Comparison of ENCODE assay signal across 8 mouse cellular contexts in the genomic region with DNA sequence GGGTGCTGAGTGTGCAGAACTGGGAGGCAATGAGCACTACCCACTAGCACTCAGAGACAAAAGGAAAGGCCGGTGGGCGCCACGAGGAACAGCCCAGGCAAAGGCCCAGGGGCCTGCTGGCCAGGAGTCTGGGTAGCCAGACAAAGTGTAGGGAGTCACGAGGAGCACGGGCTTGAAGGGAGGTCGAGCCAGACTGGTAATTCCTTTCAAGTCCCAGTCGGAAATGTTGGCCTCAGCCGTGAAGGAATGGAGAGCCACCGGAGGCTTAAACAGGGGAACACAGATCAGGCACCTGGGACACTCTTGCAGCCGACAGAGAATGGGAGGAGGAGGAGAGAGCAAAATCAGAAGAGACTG. TPM values are rescaled to one million over a fixed set of nuclear protein-coding genes. Genes with fewer than 3 reads are reported as not detected.
DNase-seq lines count a peak whose midpoint lies in the region; ATAC-seq lines count a peak whose summit lies in the region.
"Had no signal": no experiment of that assay in that cellular context is flagged by ENCODE, and none has a peak within 500 bp of the region (broad histone marks: within the 10 kb centered on the region; RNA-seq: fewer than 3 reads in every experiment).

No protein-coding gene starts in this region.

- H3K9ac ChIP-seq in liver, embryonic 11.5 days (ENCODE audit: low read depth, low read length), result no peak overlapping the region
- peak overlapping the region; percentile 63 for H3K9ac ChIP-seq in hindbrain, embryonic 11.5 days (ENCODE audit: low read depth, low read length)
- H3K9ac ChIP-seq in midbrain, embryonic 15.5 days, result no peak overlapping the region
- H3K9ac ChIP-seq: liver, embryonic 14.5 days had no signal

- H3K27ac ChIP-seq in liver, embryonic 11.5 days (ENCODE audit: low read depth, low read length), result peak overlapping the region; percentile 85; the same call in 1 of the 2 replicates
- peak overlapping the region; percentile 86 for H3K27ac ChIP-seq in forebrain, embryonic 10.5 days
- H3K27ac ChIP-seq in hindbrain, embryonic 11.5 days (ENCODE audit: low read depth, low read length), result peak overlapping the region; percentile 97
- H3K27ac ChIP-seq in midbrain, embryonic 15.5 days, result peak overlapping the region; percentile 74
- H3K27ac ChIP-seq: liver, embryonic 14.5 days had no signal

- ATAC-seq in liver, embryonic 11.5 days (replicated peaks; ENCODE audit: low FRiP score), result no peak
- peak; percentile 38; the same call in 1 of the 2 replicates for ATAC-seq in hindbrain, embryonic 11.5 days (ENCODE audit: low FRiP score)
- no peak for ATAC-seq in midbrain, embryonic 15.5 days (replicated peaks)

- 32% methylated on average over 10 of the region's 10 CpGs for WGBS in liver, embryonic 11.5 days
- WGBS in forebrain, embryonic 10.5 days, result 15% methylated on average over 10 of the region's 10 CpGs
- 11% methylated on average over 10 of the region's 10 CpGs for WGBS in hindbrain, embryonic 11.5 days
- WGBS in midbrain, embryonic 15.5 days, result 13% methylated on average over 10 of the region's 10 CpGs

- no peaks in the 10 kb centered on the region for H3K9me3 ChIP-seq in liver, embryonic 11.5 days (ENCODE audit: control insufficient read depth, low read length)
- no peaks in the 10 kb centered on the region for H3K9me3 ChIP-seq in forebrain, embryonic 10.5 days
- H3K9me3 ChIP-seq in hindbrain, embryonic 11.5 days (ENCODE audit: control insufficient read depth, low read length), result no peaks in the 10 kb centered on the region
- no peaks in the 10 kb centered on the region for H3K9me3 ChIP-seq in midbrain, embryonic 15.5 days

- peaks cover 7% of the 10 kb centered on the region; the same call in 1 of the 2 replicates for H3K27me3 ChIP-seq in liver, embryonic 11.5 days (replicated peaks; ENCODE audit: control insufficient read depth, insufficient read depth, low read length)
- no peaks in the 10 kb centered on the region for H3K27me3 ChIP-seq in forebrain, embryonic 10.5 days (ENCODE audit: poor library complexity, severe bottlenecking)
- H3K27me3 ChIP-seq in hindbrain, embryonic 11.5 days (ENCODE audit: control insufficient read depth, insufficient read depth, low read length), result no peaks in the 10 kb centered on the region
- no peaks in the 10 kb centered on the region for H3K27me3 ChIP-seq in midbrain, embryonic 15.5 days (replicated peaks)

- H3K36me3 ChIP-seq in liver, embryonic 11.5 days (ENCODE audit: control insufficient read depth, insufficient read depth, low read length), result peaks cover 6% of the 10 kb centered on the region; the same call in 1 of the 2 replicates
- peaks cover 29% of the 10 kb centered on the region for H3K36me3 ChIP-seq in forebrain, embryonic 10.5 days (replicated peaks)
- H3K36me3 ChIP-seq in hindbrain, embryonic 11.5 days (ENCODE audit: control insufficient read depth, insufficient read depth, low read length), result no peaks in the 10 kb centered on the region
- H3K36me3 ChIP-seq in midbrain, embryonic 15.5 days (replicated peaks), result peaks cover 4% of the 10 kb centered on the region; the same call in 1 of the 2 replicates

- DNase-seq in liver, embryonic 11.5 days (ENCODE audit: low spot score), result no peak
- no peak for DNase-seq in liver
- no peak for DNase-seq in forebrain, embryonic 10.5 days (ENCODE audit: extremely low spot score, low spot score)
- no peak for DNase-seq in hindbrain, embryonic 11.5 days (ENCODE audit: low spot score)
- no peak for DNase-seq in c-Kit-positive CD71-positive TER-119-positive erythroid progenitor cells, embryonic 14.5 days (ENCODE audit: low spot score)
- no peak for DNase-seq in adrenal gland, postnatal 25 days

- peaks cover 4% of the 10 kb centered on the region for H3K4me1 ChIP-seq in liver, embryonic 11.5 days (replicated peaks; ENCODE audit: control insufficient read depth, insufficient read depth, low read length)
- peaks cover 62% of the 10 kb centered on the region for H3K4me1 ChIP-seq in forebrain, embryonic 10.5 days
- peaks cover 6% of the 10 kb centered on the region; the same call in 1 of the 2 replicates for H3K4me1 ChIP-seq in hindbrain, embryonic 11.5 days (replicated peaks; ENCODE audit: control insufficient read depth, insufficient read depth, low read length)
- peaks cover 28% of the 10 kb centered on the region for H3K4me1 ChIP-seq in midbrain, embryonic 15.5 days

- 0 out of 2 replicates have a peak overlapping the region, but pooled peaks have one; percentile 17 for H3K4me2 ChIP-seq in liver, embryonic 11.5 days
- H3K4me2 ChIP-seq in hindbrain, embryonic 11.5 days (replicated peaks; ENCODE audit: low read depth, low read length), result 0 out of 2 replicates have a peak overlapping the region, but pooled peaks have one; percentile 46
- H3K4me2 ChIP-seq in midbrain, embryonic 15.5 days, result 0 out of 2 replicates have a peak overlapping the region, but pooled peaks have one; percentile 14

- H3K4me3 ChIP-seq in liver, embryonic 11.5 days (ENCODE audit: low read depth, low read length), result no peak overlapping the region
- peak overlapping the region; percentile 43 for H3K4me3 ChIP-seq in forebrain, embryonic 10.5 days
- no peak overlapping the region for H3K4me3 ChIP-seq in hindbrain, embryonic 11.5 days (ENCODE audit: low read depth, low read length)
- no peak overlapping the region for H3K4me3 ChIP-seq in midbrain, embryonic 15.5 days

RNA-seq across cellular contexts. Expression of a gene that starts 1.0 kb away (rescaled TPM):
- polyA plus RNA-seq in liver, embryonic 11.5 days (2014; fragmentation: Nextera tagmentation; extraction: Ambion mirVana), result 36.5 and 39.1 TPM in 2 replicates
- 50.9 and 53.9 TPM in 2 replicates for polyA plus RNA-seq in forebrain, embryonic 10.5 days (2016; fragmentation: Nextera tagmentation; extraction: Ambion mirVana)
- polyA plus RNA-seq in hindbrain, embryonic 11.5 days (2014; fragmentation: Nextera tagmentation; extraction: Ambion mirVana), result 111 and 132 TPM in 2 replicates
- polyA plus RNA-seq in midbrain, embryonic 15.5 days (2015; fragmentation: Nextera tagmentation; extraction: Ambion mirVana), result 23.5 and 29.8 TPM in 2 replicates
- total RNA-seq in adrenal gland, postnatal 25 days (2021), result 3.5 and 4.2 TPM in 2 replicates

RNA-seq across cellular contexts. Expression of a gene that starts 10.0 kb away (rescaled TPM):
- polyA plus RNA-seq in liver, embryonic 11.5 days (2014; fragmentation: Nextera tagmentation; extraction: Ambion mirVana), result 25.1 and 27.6 TPM in 2 replicates
- 82.8 and 84.4 TPM in 2 replicates for polyA plus RNA-seq in forebrain, embryonic 10.5 days (2016; fragmentation: Nextera tagmentation; extraction: Ambion mirVana)
- 51.5 and 54.7 TPM in 2 replicates for polyA plus RNA-seq in hindbrain, embryonic 11.5 days (2014; fragmentation: Nextera tagmentation; extraction: Ambion mirVana)
- 72.3 and 73.1 TPM in 2 replicates for polyA plus RNA-seq in midbrain, embryonic 15.5 days (2015; fragmentation: Nextera tagmentation; extraction: Ambion mirVana)
- 21.6 and 23.9 TPM in 2 replicates for total RNA-seq in adrenal gland, postnatal 25 days (2021)

RNA-seq across cellular contexts. Expression of a gene that starts 20.7 kb away (rescaled TPM):
- polyA plus RNA-seq in liver, embryonic 11.5 days (2014; fragmentation: Nextera tagmentation; extraction: Ambion mirVana), result 10.2 and 11.1 TPM in 2 replicates
- polyA plus RNA-seq in forebrain, embryonic 10.5 days (2016; fragmentation: Nextera tagmentation; extraction: Ambion mirVana), result 53.0 and 53.3 TPM in 2 replicates
- polyA plus RNA-seq in hindbrain, embryonic 11.5 days (2014; fragmentation: Nextera tagmentation; extraction: Ambion mirVana), result 34.3 and 42.1 TPM in 2 replicates
- polyA plus RNA-seq in midbrain, embryonic 15.5 days (2015; fragmentation: Nextera tagmentation; extraction: Ambion mirVana), result 34.9 and 38.9 TPM in 2 replicates
- total RNA-seq in adrenal gland, postnatal 25 days (2021), result 13.8 and 19.9 TPM in 2 replicates

RNA-seq across cellular contexts. Expression of a gene that starts 30.3 kb away (rescaled TPM):
- polyA plus RNA-seq in liver, embryonic 11.5 days (2014; fragmentation: Nextera tagmentation; extraction: Ambion mirVana), result 0.27 and 0.34 TPM in 2 replicates
- polyA plus RNA-seq in forebrain, embryonic 10.5 days (2016; fragmentation: Nextera tagmentation; extraction: Ambion mirVana), result 0.26 and 0.36 TPM in 2 replicates
- 0.56 and 0.74 TPM in 2 replicates for polyA plus RNA-seq in hindbrain, embryonic 11.5 days (2014; fragmentation: Nextera tagmentation; extraction: Ambion mirVana)
- 34.4 and 38.5 TPM in 2 replicates for polyA plus RNA-seq in midbrain, embryonic 15.5 days (2015; fragmentation: Nextera tagmentation; extraction: Ambion mirVana)
- total RNA-seq in adrenal gland, postnatal 25 days (2021), result 1.2 and 2.4 TPM in 2 replicates
